Mouse (Mus musculus): ENCODE measurements around the gene St8sia6. TPM values are rescaled to one million over a fixed set of nuclear protein-coding genes. Genes with fewer than 3 reads are reported as not detected.
"Not testable (repeated sequence)": the region's sequence is repeated elsewhere in the genome, so short reads cannot be mapped to it uniquely, and the experiment has no call there.

St8sia6 gene
- polyA plus RNA-seq, 1 experiment = 0.56 TPM

- Histone ChIP-seq H3K4me1 (ENCODE audit: control insufficient read depth, insufficient read depth, low read length) (no peaks in the 10 kb centered on the region), H3K27ac (ENCODE audit: insufficient read depth, low read depth, low read length) (no peak overlapping the region), H3K4me3 (ENCODE audit: insufficient read depth, low read length) (no peak overlapping the region)
- TF ChIP-seq POLR2A (IDR thresholded peaks at IDR 0.05; ENCODE audit: borderline replicate concordance, low read depth, low read length) (no peak), CTCF (IDR thresholded peaks at IDR 0.05; ENCODE audit: low read depth, low read length) (no peak)
Observed at GRCm38 (mm10) chr2:13682488-13683204, 111.2 kb downstream of the St8sia6 start.

GRCm38 (mm10) chr2:13672946-13673345, 120.9 kb downstream of the St8sia6 start:
- Histone ChIP-seq H3K4me1 (ENCODE audit: control insufficient read depth, insufficient read depth, low read length) (no peaks in the 10 kb centered on the region), H3K4me3 (ENCODE audit: insufficient read depth, low read length) (no peak overlapping the region), H3K27ac (ENCODE audit: insufficient read depth, low read depth, low read length) (no peak overlapping the region)
- peak; percentile 85 for TF ChIP-seq CTCF (IDR thresholded peaks at IDR 0.05; ENCODE audit: low read depth, low read length)
- TF ChIP-seq POLR2A (IDR thresholded peaks at IDR 0.05; ENCODE audit: borderline replicate concordance, low read depth, low read length) = no peak

- H3K4me3 ChIP-seq (ENCODE audit: insufficient read depth, low read length) = no peak overlapping the region
- no peaks in the 10 kb centered on the region for H3K4me1 ChIP-seq (ENCODE audit: control insufficient read depth, insufficient read depth, low read length)
- TF ChIP-seq POLR2A (IDR thresholded peaks at IDR 0.05; ENCODE audit: borderline replicate concordance, low read depth, low read length) = no peak
- no peak for TF ChIP-seq CTCF (IDR thresholded peaks at IDR 0.05; ENCODE audit: low read depth, low read length)
- no peak overlapping the region for H3K27ac ChIP-seq (ENCODE audit: insufficient read depth, low read depth, low read length)
Observed at GRCm38 (mm10) chr2:13672426-13672825, 121.4 kb downstream of the St8sia6 start.

- TF ChIP-seq POLR2A (IDR thresholded peaks at IDR 0.05; ENCODE audit: borderline replicate concordance, low read depth, low read length) (no peak), CTCF (IDR thresholded peaks at IDR 0.05; ENCODE audit: low read depth, low read length) (no peak)
- H3K4me1 ChIP-seq (ENCODE audit: control insufficient read depth, insufficient read depth, low read length) = no peaks in the 10 kb centered on the region
- H3K4me3 ChIP-seq (ENCODE audit: insufficient read depth, low read length) = no peak overlapping the region
- H3K27ac ChIP-seq (ENCODE audit: insufficient read depth, low read depth, low read length) = no peak overlapping the region
Observed at GRCm38 (mm10) chr2:13634866-13635265, 159.0 kb downstream of the St8sia6 start.

GRCm38 (mm10) chr2:13630136-13630832, 163.6 kb downstream of the St8sia6 start:
- TF ChIP-seq POLR2A (IDR thresholded peaks at IDR 0.05; ENCODE audit: borderline replicate concordance, low read depth, low read length) (no peak), CTCF (IDR thresholded peaks at IDR 0.05; ENCODE audit: low read depth, low read length) (no peak)
- Histone ChIP-seq H3K4me1 (ENCODE audit: control insufficient read depth, insufficient read depth, low read length) (no peaks in the 10 kb centered on the region), H3K27ac (ENCODE audit: insufficient read depth, low read depth, low read length) (no peak overlapping the region), H3K4me3 (ENCODE audit: insufficient read depth, low read length) (no peak overlapping the region)

- H3K4me1 ChIP-seq (ENCODE audit: control insufficient read depth, insufficient read depth, low read length); H3K4me3 ChIP-seq (ENCODE audit: insufficient read depth, low read length); H3K27ac ChIP-seq (ENCODE audit: insufficient read depth, low read depth, low read length): not testable (repeated sequence)
Observed at GRCm38 (mm10) chr2:13603636-13604035, 190.2 kb downstream of the St8sia6 start.

GRCm38 (mm10) chr2:13603093-13603492, 190.8 kb downstream of the St8sia6 start:
- TF ChIP-seq CTCF (IDR thresholded peaks at IDR 0.05; ENCODE audit: low read depth, low read length) (no peak), POLR2A (IDR thresholded peaks at IDR 0.05; ENCODE audit: borderline replicate concordance, low read depth, low read length) (no peak)
- Histone ChIP-seq H3K4me3 (ENCODE audit: insufficient read depth, low read length) (no peak overlapping the region), H3K27ac (ENCODE audit: insufficient read depth, low read depth, low read length) (no peak overlapping the region), H3K4me1 (ENCODE audit: control insufficient read depth, insufficient read depth, low read length) (no peaks in the 10 kb centered on the region)

Other genes starting within 250 kb of the St8sia6 start
- 3.9 and 6.9 TPM in 2 replicates for gene Trdmt1, start 249.4 kb downstream of the St8sia6 start, polyA plus RNA-seq (2012; ENCODE audit: insufficient read depth, insufficient read length, missing spikeins)
- gene Vim, start 220.1 kb downstream of the St8sia6 start, polyA plus RNA-seq (2012; ENCODE audit: insufficient read depth, insufficient read length, missing spikeins) = 1,643 and 1,732 TPM in 2 replicates

Data from bone marrow macrophage, adult 2 months (primary cell).